8 mouse cellular contexts compared by ENCODE assay signal in the genomic region with DNA sequence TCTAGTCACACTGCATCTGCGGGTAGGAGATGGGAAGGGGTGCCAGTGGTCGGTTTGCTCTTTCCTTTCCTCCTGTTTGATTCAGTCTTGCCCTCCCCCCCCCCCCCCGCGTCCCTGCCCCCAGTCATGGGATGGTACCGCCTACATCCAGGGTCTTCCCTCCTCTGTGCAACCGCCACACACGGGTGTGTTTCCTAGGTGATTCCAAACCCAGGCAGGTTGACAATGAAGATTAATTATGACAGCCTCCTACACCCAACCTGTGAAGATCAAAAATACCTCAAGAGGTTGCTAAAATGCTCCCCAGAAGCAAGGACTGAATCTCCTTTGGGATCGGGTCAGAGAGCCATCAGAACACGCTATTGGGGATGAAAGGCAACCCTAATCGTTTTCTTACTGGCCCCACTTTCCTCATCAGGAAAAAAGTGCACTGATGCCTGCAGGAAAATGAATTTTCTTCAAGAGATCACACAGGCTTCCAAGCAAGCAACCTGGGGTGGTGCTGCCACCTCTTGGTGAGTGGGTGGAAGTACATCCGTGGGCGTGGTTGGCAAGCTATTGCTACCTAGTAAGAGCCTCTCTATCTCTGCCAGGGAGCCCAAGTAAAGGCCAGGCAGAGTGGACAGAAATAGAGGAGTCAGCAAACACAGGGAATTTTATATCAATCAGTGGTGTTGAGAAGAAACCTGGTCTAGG. TPM values are rescaled to one million over a fixed set of nuclear protein-coding genes. Genes with fewer than 3 reads are reported as not detected.
DNase-seq lines count a peak whose midpoint lies in the region; ATAC-seq and TF ChIP-seq lines count a peak whose summit lies in the region.

No protein-coding gene starts in this region.

- TF ChIP-seq EP300 in lung, postnatal 0 days (IDR thresholded peaks at IDR 0.05) = no peak

- WGBS in cerebellum, adult 2 months = 18% methylated on average over 11 of the region's 12 CpGs
- WGBS in hindbrain, embryonic 10.5 days = 19% methylated on average over 12 of the region's 12 CpGs
- 5% methylated on average over 9 of the region's 12 CpGs for WGBS in lung, postnatal 0 days

- peak; percentile 68 for ATAC-seq in lung, postnatal 0 days

- no peaks in the 10 kb centered on the region; the same call in 1 of the 2 replicates for H3K4me1 ChIP-seq in cerebellum, adult 2 months (ENCODE audit: control insufficient read depth, insufficient read depth, low read length)
- H3K4me1 ChIP-seq in hindbrain, embryonic 10.5 days (replicated peaks) = peaks cover 28% of the 10 kb centered on the region
- peaks cover 4% of the 10 kb centered on the region; the same call in 1 of the 2 replicates for H3K4me1 ChIP-seq in lung, postnatal 0 days (ENCODE audit: insufficient read depth, low read depth, low read length)

- no peaks in the 10 kb centered on the region for H3K9me3 ChIP-seq in hindbrain, embryonic 10.5 days
- H3K9me3 ChIP-seq in lung, postnatal 0 days (ENCODE audit: low read length) = no peaks in the 10 kb centered on the region

- peak overlapping the region; percentile 61 for H3K4me2 ChIP-seq in lung, postnatal 0 days (replicated peaks; ENCODE audit: low read depth, low read length)

- no peaks in the 10 kb centered on the region for H3K36me3 ChIP-seq in hindbrain, embryonic 10.5 days
- H3K36me3 ChIP-seq in lung, postnatal 0 days (ENCODE audit: insufficient read depth, low read length) = no peaks in the 10 kb centered on the region

- TF ChIP-seq CTCF in cerebellum, adult 2 months (IDR thresholded peaks at IDR 0.05; ENCODE audit: borderline replicate concordance, insufficient read depth, low read depth, low read length) = peak; percentile 96
- TF ChIP-seq CTCF in lung, postnatal 0 days (IDR thresholded peaks at IDR 0.05) = peak; percentile 96

- H3K4me3 ChIP-seq in cerebellum, adult 2 months (replicated peaks; ENCODE audit: insufficient read depth, low read depth, low read length) = no peak overlapping the region
- peak overlapping the region; percentile 42 for H3K4me3 ChIP-seq in hindbrain, embryonic 10.5 days
- peak overlapping the region; percentile 26 for H3K4me3 ChIP-seq in lung, postnatal 0 days (ENCODE audit: low read depth, low read length)

- no peaks in the 10 kb centered on the region for H3K27me3 ChIP-seq in cerebellum, adult 2 months (ENCODE audit: control insufficient read depth, insufficient read depth, low read length)
- no peaks in the 10 kb centered on the region for H3K27me3 ChIP-seq in hindbrain, embryonic 10.5 days (ENCODE audit: insufficient read depth, poor library complexity, severe bottlenecking)
- no peaks in the 10 kb centered on the region for H3K27me3 ChIP-seq in lung, postnatal 0 days (replicated peaks; ENCODE audit: insufficient read depth, low read length)

- DNase-seq in MEL-GATA-1-ER (ENCODE audit: extremely low read depth, low read depth) = peak; percentile 76
- DNase-seq in cerebellum, adult 2 months = peak; percentile 84 to 90
- peak; percentile 90 for DNase-seq in forelimb bud, embryonic 11.5 days (ENCODE audit: low read depth, low spot score)
- DNase-seq in hindbrain, embryonic 10.5 days (ENCODE audit: low spot score) = peak; percentile 88
- DNase-seq in layer of hippocampus, adult 9-11 months = peak; percentile 83
- peak; percentile 88 for DNase-seq in lung, postnatal 0 days (ENCODE audit: low spot score)
- peak; percentile 86 for DNase-seq in ovary, postnatal 14 days (ENCODE audit: low spot score)
- DNase-seq in thymus, postnatal 14 days = peak; percentile 94

- no peak for TF ChIP-seq POLR2A in cerebellum, adult 2 months (IDR thresholded peaks at IDR 0.05; ENCODE audit: borderline replicate concordance, insufficient read depth, low read length)

- no peak overlapping the region for H3K9ac ChIP-seq in lung, postnatal 0 days (replicated peaks; ENCODE audit: low read depth)

- no peak overlapping the region for H3K27ac ChIP-seq in cerebellum, adult 2 months (ENCODE audit: insufficient read depth, low read length)
- H3K27ac ChIP-seq in hindbrain, embryonic 10.5 days = peak overlapping the region; percentile 62
- H3K27ac ChIP-seq in lung, postnatal 0 days (ENCODE audit: low read length) = peak overlapping the region; percentile 38; the same call in 1 of the 2 replicates

RNA-seq across cellular contexts. Expression of gene Vdac1, which starts 14.6 kb away (rescaled TPM):
- 364 and 394 TPM in 2 replicates for polyA plus RNA-seq in cerebellum, adult 2 months (2012; rRNA removed)
- 222 and 241 TPM in 2 replicates for polyA plus RNA-seq in hindbrain, embryonic 10.5 days (2016; fragmentation: Nextera tagmentation; extraction: Ambion mirVana)
- 127 and 140 TPM in 2 replicates for polyA plus RNA-seq in lung, postnatal 0 days (2015; fragmentation: Nextera tagmentation; extraction: Ambion mirVana)

RNA-seq across cellular contexts. Expression of gene 9530068E07Rik, which starts 50.1 kb away (rescaled TPM):
- 88.1 and 88.6 TPM in 2 replicates for polyA plus RNA-seq in cerebellum, adult 2 months (2012; rRNA removed)
- 149 and 168 TPM in 2 replicates for polyA plus RNA-seq in hindbrain, embryonic 10.5 days (2016; fragmentation: Nextera tagmentation; extraction: Ambion mirVana)
- 151 and 155 TPM in 2 replicates for polyA plus RNA-seq in lung, postnatal 0 days (2015; fragmentation: Nextera tagmentation; extraction: Ambion mirVana)
